Mouse (Mus musculus) limb, embryonic 11.5 days (tissue): ENCODE results near the gene Egf. TPM values are rescaled to one million over a fixed set of nuclear protein-coding genes. Genes with fewer than 3 reads are reported as not detected.

ENCODE experiments used
- ATAC-seq: fragments of 200-750 bp; cut with Nextera tagmentation; 2 replicates; pipeline ENCODE4 v1.8.0; 2017; ENCODE audit warnings: low read depth; ENCODE audit not compliant: insufficient number of reproducible peaks, low FRiP score, low TSS enrichment
- DNase-seq: peaks from one replicate; pipeline ENCODE4 v3.0.0-alpha.2; 2015; ENCODE audit warnings: low spot score
- H3K27ac ChIP-seq: fragments of 300-500 bp; sonication (generic); replicated peaks from 2 replicates; pipeline ENCODE4 v1.5.1; 2014; ENCODE audit warnings: low read depth, mild to moderate bottlenecking, low read length
- H3K27me3 ChIP-seq: fragments of 300-500 bp; sonication (generic); 2 replicates; pipeline ENCODE4 v1.6.1; 2014; ENCODE audit warnings: mild to moderate bottlenecking, low read length, mixed read lengths; ENCODE audit not compliant: control insufficient read depth, insufficient read depth
- H3K36me3 ChIP-seq: fragments of 300-500 bp; sonication (generic); 2 replicates; pipeline ENCODE4 v1.6.1; 2014; ENCODE audit warnings: mild to moderate bottlenecking, low read length, moderate library complexity, mixed read lengths; ENCODE audit not compliant: control insufficient read depth, insufficient read depth
- H3K4me1 ChIP-seq: fragments of 300-500 bp; sonication (generic); 2 replicates; pipeline ENCODE4 v1.6.1; 2014; ENCODE audit warnings: low read length, mixed read lengths; ENCODE audit not compliant: control insufficient read depth, insufficient read depth
- H3K4me2 ChIP-seq: fragments of 300-500 bp; sonication (generic); 2 replicates; pipeline ENCODE4 v1.6.1; 2014; ENCODE audit warnings: low read depth, mild to moderate bottlenecking, moderate library complexity; ENCODE audit not compliant: severe bottlenecking
- H3K4me3 ChIP-seq: fragments of 300-500 bp; sonication (generic); 2 replicates; pipeline ENCODE4 v1.5.1; 2014; ENCODE audit warnings: low read depth, low read length
- H3K9ac ChIP-seq: fragments of 300-500 bp; sonication (generic); 2 replicates; pipeline ENCODE4 v1.6.1; 2014; ENCODE audit warnings: mild to moderate bottlenecking, low read length
- H3K9me3 ChIP-seq: fragments of 300-500 bp; sonication (generic); 2 replicates; pipeline ENCODE4 v1.6.1; 2016; ENCODE audit warnings: low read length; ENCODE audit not compliant: control insufficient read depth
- WGBS: fragments of 180-500 bp; shearing (Covaris S2); extraction: QIAGEN DNeasy Blood & Tissue Kit; methylation state at CpG from one replicate; pipeline ENCODE4 v1.1.7; 2014; 5-methylcytosine and 5-hydroxymethylcytosine counted together
- polyA plus RNA-seq: library from polyadenylated mRNA; unstranded; fragments of >200 nt; fragmentation: Nextera tagmentation; extraction: Ambion mirVana; gene quantifications from 2 replicates; pipeline ENCODE4 v1.2.1, GENCODE M21; 2014

Gene Egf
- polyA plus RNA-seq, 1 experiment from 2014 or later, result 0.92 TPM

GRCm38 (mm10) chr3:129698365-129698764 lies 56.8 kb downstream of the Egf start:
- no peak overlapping the region for H3K4me3 ChIP-seq
- WGBS, result 77% methylated on average over 6 of the region's 6 CpGs

GRCm38 (mm10) chr3:129697691-129698090 lies 57.4 kb downstream of the Egf start:
- ATAC-seq (no peak), DNase-seq (no peak)
- H3K36me3 ChIP-seq, result no peaks in the 10 kb centered on the region
- H3K4me2 ChIP-seq, result no peak overlapping the region
- 89% methylated on average over 10 of the region's 10 CpGs for WGBS
- no peaks in the 10 kb centered on the region for H3K9me3 ChIP-seq
- no peak overlapping the region for H3K9ac ChIP-seq
- no peaks in the 10 kb centered on the region for H3K4me1 ChIP-seq
- no peak overlapping the region for H3K27ac ChIP-seq
- no peak overlapping the region for H3K4me3 ChIP-seq
- no peaks in the 10 kb centered on the region for H3K27me3 ChIP-seq

More at GRCm38 (mm10) chr3:129698365-129698764, 56.8 kb downstream of the Egf start:
- Histone ChIP-seq H3K36me3 (no peaks in the 10 kb centered on the region), H3K27ac (no peak overlapping the region), H3K4me2 (no peak overlapping the region), H3K9ac (no peak overlapping the region), H3K9me3 (no peaks in the 10 kb centered on the region), H3K4me1 (no peaks in the 10 kb centered on the region), H3K27me3 (no peaks in the 10 kb centered on the region)
- no peak for DNase-seq
- ATAC-seq, result no peak

GRCm38 (mm10) chr3:129695943-129696342 lies 59.2 kb downstream of the Egf start:
- Histone ChIP-seq H3K27ac (no peak overlapping the region), H3K9ac (no peak overlapping the region), H3K9me3 (no peaks in the 10 kb centered on the region), H3K36me3 (no peaks in the 10 kb centered on the region), H3K27me3 (no peaks in the 10 kb centered on the region), H3K4me3 (no peak overlapping the region), H3K4me1 (no peaks in the 10 kb centered on the region), H3K4me2 (no peak overlapping the region)
- WGBS, result 91% methylated on average over 8 of the region's 8 CpGs
- DNase-seq (no peak), ATAC-seq (no peak)

GRCm38 (mm10) chr3:129693581-129693980 lies 61.5 kb downstream of the Egf start:
- no peak overlapping the region for H3K4me3 ChIP-seq
- no peak for ATAC-seq
- H3K36me3 ChIP-seq, result no peaks in the 10 kb centered on the region
- no peak overlapping the region for H3K27ac ChIP-seq
- H3K27me3 ChIP-seq, result no peaks in the 10 kb centered on the region
- WGBS, result 87% methylated on average over 4 of the region's 4 CpGs
- H3K4me1 ChIP-seq, result no peaks in the 10 kb centered on the region
- no peak for DNase-seq
- no peak overlapping the region for H3K4me2 ChIP-seq
- H3K9me3 ChIP-seq, result no peaks in the 10 kb centered on the region
- no peak overlapping the region for H3K9ac ChIP-seq

- DNase-seq (no peak), ATAC-seq (no peak)
- no peaks in the 10 kb centered on the region for H3K27me3 ChIP-seq
- no peak overlapping the region for H3K9ac ChIP-seq
- no peak overlapping the region for H3K4me3 ChIP-seq
- H3K4me1 ChIP-seq, result no peaks in the 10 kb centered on the region
- no peak overlapping the region for H3K27ac ChIP-seq
- 65% methylated on average over 16 of the region's 16 CpGs for WGBS
- H3K4me2 ChIP-seq, result no peak overlapping the region
- no peaks in the 10 kb centered on the region for H3K9me3 ChIP-seq
- no peaks in the 10 kb centered on the region for H3K36me3 ChIP-seq
Observed at GRCm38 (mm10) chr3:129692816-129693215, 62.3 kb downstream of the Egf start.

GRCm38 (mm10) chr3:129687429-129687828 lies 67.7 kb downstream of the Egf start:
- 73% methylated on average over 5 of the region's 5 CpGs for WGBS
- no peak for ATAC-seq
- H3K27me3 ChIP-seq, result no peaks in the 10 kb centered on the region
- DNase-seq, result no peak
- no peak overlapping the region for H3K9ac ChIP-seq
- no peaks in the 10 kb centered on the region for H3K9me3 ChIP-seq
- H3K4me3 ChIP-seq, result no peak overlapping the region
- H3K36me3 ChIP-seq, result no peaks in the 10 kb centered on the region
- H3K4me1 ChIP-seq, result no peaks in the 10 kb centered on the region
- no peak overlapping the region for H3K27ac ChIP-seq
- no peak overlapping the region for H3K4me2 ChIP-seq

- Histone ChIP-seq H3K27ac (no peak overlapping the region), H3K4me2 (no peak overlapping the region), H3K4me3 (no peak overlapping the region), H3K9ac (no peak overlapping the region), H3K4me1 (no peaks in the 10 kb centered on the region), H3K27me3 (no peaks in the 10 kb centered on the region), H3K36me3 (no peaks in the 10 kb centered on the region), H3K9me3 (no peaks in the 10 kb centered on the region)
- DNase-seq (peak; percentile 77), ATAC-seq (no peak)
- 52% methylated on average over 8 of the region's 8 CpGs for WGBS
Observed at GRCm38 (mm10) chr3:129686698-129687333, 68.3 kb downstream of the Egf start.

GRCm38 (mm10) chr3:129686196-129686595 lies 68.9 kb downstream of the Egf start:
- no peak overlapping the region for H3K9ac ChIP-seq
- H3K27me3 ChIP-seq, result no peaks in the 10 kb centered on the region
- 75% methylated on average over 12 of the region's 12 CpGs for WGBS
- DNase-seq (no peak), ATAC-seq (no peak)
- H3K4me3 ChIP-seq, result no peak overlapping the region
- no peaks in the 10 kb centered on the region for H3K4me1 ChIP-seq
- H3K9me3 ChIP-seq, result no peaks in the 10 kb centered on the region
- H3K27ac ChIP-seq, result no peak overlapping the region
- no peak overlapping the region for H3K4me2 ChIP-seq
- no peaks in the 10 kb centered on the region for H3K36me3 ChIP-seq
